Mouse (Mus musculus) G1E (cell line): ENCODE data around the gene Nepn. TPM values are rescaled to one million over a fixed set of nuclear protein-coding genes. Genes with fewer than 3 reads are reported as not detected.

Experiments
- ATAC-seq: 2 replicates; pipeline ENCODE4 v1.8.0; 2016; ENCODE audit warnings: mild to moderate bottlenecking; ENCODE audit not compliant: insufficient number of reproducible peaks, poor library complexity, low FRiP score, severe bottlenecking; ENCODE audit errors: extremely low read depth
- DNase-seq: peaks from one replicate; pipeline ENCODE4 v3.0.0; 2012; ENCODE audit warnings: low spot score
- H3K27me3 ChIP-seq: 2 replicates; pipeline ENCODE4 v1.6.1; 2012; ENCODE audit warnings: mild to moderate bottlenecking, low read length, inconsistent platforms; ENCODE audit not compliant: insufficient read depth
- H3K36me3 ChIP-seq: replicated peaks from 2 replicates; pipeline ENCODE3; 2012; ENCODE audit warnings: mild to moderate bottlenecking, inconsistent platforms
- H3K4me1 ChIP-seq: 2 replicates; pipeline ENCODE4 v1.6.1; 2012; ENCODE audit warnings: low read depth, low read length, inconsistent platforms, mixed read lengths; ENCODE audit not compliant: insufficient read depth
- H3K4me3 ChIP-seq: 2 replicates; pipeline ENCODE4 v1.5.1; 2012; ENCODE audit warnings: low read depth, mild to moderate bottlenecking, inconsistent platforms, low read length, moderate library complexity, mixed read lengths
- H3K9me3 ChIP-seq: replicated peaks from 2 replicates; pipeline ENCODE4 v1.6.1; 2012; ENCODE audit warnings: inconsistent platforms
- CTCF ChIP-seq: IDR thresholded peaks from 2 replicates; pipeline ENCODE4 v1.5.1; 2012; ENCODE audit warnings: low read depth, low read length, inconsistent platforms, mixed read lengths
- GATA1 ChIP-seq: IDR thresholded peaks from 2 replicates; pipeline ENCODE4 v1.6.1; 2012; ENCODE audit warnings: borderline replicate concordance, low read length, inconsistent platforms, mixed read lengths
- GATA2 ChIP-seq: IDR thresholded peaks from 2 replicates; pipeline ENCODE4 v1.6.1; 2012; ENCODE audit warnings: low read depth, low read length, inconsistent platforms, borderline replicate concordance
- POLR2AphosphoS5 ChIP-seq: IDR thresholded peaks from 2 replicates; pipeline ENCODE4 v1.6.1; 2012; ENCODE audit warnings: low read depth, low read length, inconsistent platforms; ENCODE audit not compliant: insufficient replicate concordance
- TAL1 ChIP-seq: conservative IDR thresholded peaks from 2 replicates; pipeline ENCODE4 v1.6.1; 2012; ENCODE audit warnings: low read depth, low read length, inconsistent platforms, mixed read lengths
- polyA plus RNA-seq: library from polyadenylated mRNA; stranded (reverse); fragments of >175 nt; gene quantifications from 2 replicates; pipeline ENCODE4 v1.2.3, GENCODE M21; 2012
- total RNA-seq, 2 experiments: library from RNA; stranded (forward) in 1 of 2; stranded (reverse) in 1 of 2; fragments of 200-1000 nt in 1 of 2; fragments of >200 nt in 1 of 2; fragmentation: Nextera tagmentation in 1 of 2; gene quantifications; 2 replicates each; pipeline ENCODE4 v1.2.3; 2014 to 2017

Gene Nepn
- total and polyA plus RNA-seq, 3 experiments = not detected

DNA sequence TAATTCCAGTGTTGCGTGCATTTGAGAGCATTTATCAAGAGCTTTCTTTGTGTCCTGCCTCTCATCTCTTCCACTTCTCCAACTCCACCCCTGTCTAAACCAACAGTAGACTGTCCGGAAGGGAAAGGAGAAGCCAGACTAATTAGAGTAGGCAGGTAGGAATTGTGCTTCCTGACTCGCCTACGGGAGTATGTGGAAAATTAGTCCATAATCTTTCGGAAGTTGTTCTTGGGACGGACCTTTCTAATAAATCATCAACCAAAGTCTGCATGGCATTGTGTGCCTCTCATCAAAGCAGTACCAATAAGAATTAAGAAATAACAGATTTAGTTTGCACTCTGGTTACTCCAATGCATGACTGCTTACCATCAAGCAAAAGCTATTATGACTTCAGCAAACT lies 5.8 kb upstream of the Nepn start:
- Histone ChIP-seq H3K27me3 (no peaks in the 10 kb centered on the region), H3K36me3 (no peaks in the 10 kb centered on the region), H3K4me3 (peak overlapping the region; percentile 77; the same call in 1 of the 2 replicates), H3K9me3 (no peaks in the 10 kb centered on the region), H3K4me1 (peaks cover 7% of the 10 kb centered on the region; the same call in 1 of the 2 replicates)
- DNase-seq (no peak), ATAC-seq (no peak)
- no peak for TF ChIP-seq POLR2AphosphoS5
- no peak for TF ChIP-seq GATA1
- no peak for TF ChIP-seq TAL1
- TF ChIP-seq CTCF = no peak
- TF ChIP-seq GATA2 = no peak

DNA sequence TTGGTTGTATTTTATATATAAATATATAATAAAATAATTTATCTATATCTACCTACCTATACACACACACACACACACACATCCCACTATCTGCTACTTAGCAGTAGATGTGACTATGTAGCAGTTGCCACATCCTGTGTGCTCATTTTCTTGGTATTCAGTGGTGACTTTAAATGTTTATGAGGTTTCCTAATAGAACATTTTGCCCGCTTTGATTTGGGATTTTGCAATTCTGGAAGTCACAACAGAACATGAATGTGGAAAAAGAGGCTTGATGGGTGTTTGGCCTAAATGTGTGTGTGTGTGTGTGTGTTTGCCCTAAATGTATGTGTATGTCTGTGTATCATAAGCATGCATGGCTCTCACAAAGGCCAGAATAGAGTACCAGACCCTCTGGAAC lies 5.2 kb upstream of the Nepn start:
- no peak for DNase-seq
- TF ChIP-seq TAL1 (no peak), GATA2 (no peak), POLR2AphosphoS5 (no peak), GATA1 (no peak), CTCF (no peak)
- H3K4me3 ChIP-seq = no peak overlapping the region

DNA sequence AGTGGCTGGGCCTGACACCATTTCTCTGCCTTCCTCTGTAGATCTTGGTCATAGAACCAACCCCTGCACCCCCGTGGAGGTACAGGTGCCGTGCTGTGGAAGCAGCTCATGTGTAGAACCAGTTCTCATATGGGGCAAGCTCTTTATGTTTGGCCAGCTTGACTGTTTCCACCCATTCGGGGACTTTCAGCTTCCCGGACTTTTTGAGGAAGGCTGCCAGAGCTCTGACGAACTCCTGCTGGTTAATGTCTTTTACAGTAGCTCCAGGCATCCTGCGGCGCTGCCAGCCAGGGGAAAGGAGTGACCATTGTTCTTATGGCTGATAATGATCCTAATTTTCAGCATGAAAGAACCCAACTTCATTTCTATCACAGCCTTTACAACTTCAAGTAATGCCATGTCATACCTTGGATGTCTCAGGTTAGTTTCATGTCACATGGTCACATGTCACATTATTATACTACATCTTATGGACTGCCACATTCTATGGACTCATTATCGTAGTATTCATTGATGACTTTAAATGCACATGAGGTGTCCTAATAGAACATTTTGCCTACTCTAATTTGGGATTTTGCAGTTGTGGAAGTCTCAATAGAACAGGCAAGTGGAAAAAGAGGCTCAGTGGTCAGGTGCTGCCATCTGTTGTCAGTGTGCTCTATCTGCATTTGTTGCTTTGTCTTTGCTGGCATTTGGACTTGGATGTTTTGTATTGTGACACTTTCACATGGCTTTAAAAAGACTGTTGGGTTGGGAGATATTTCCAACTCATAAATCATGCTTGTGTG lies 3.8 kb upstream of the Nepn start:
- ATAC-seq (no peak), DNase-seq (no peak)
- no peak for TF ChIP-seq POLR2AphosphoS5
- TF ChIP-seq GATA2 = no peak
- TF ChIP-seq TAL1 = no peak
- no peak for TF ChIP-seq CTCF
- no peak for TF ChIP-seq GATA1

More for the DNA sequence above, 5.2 kb upstream of the Nepn start:
- Histone ChIP-seq H3K27me3 (no peaks in the 10 kb centered on the region), H3K4me1 (peaks cover 7% of the 10 kb centered on the region; the same call in 1 of the 2 replicates), H3K36me3 (no peaks in the 10 kb centered on the region), H3K9me3 (no peaks in the 10 kb centered on the region)
- no peak for ATAC-seq

DNA sequence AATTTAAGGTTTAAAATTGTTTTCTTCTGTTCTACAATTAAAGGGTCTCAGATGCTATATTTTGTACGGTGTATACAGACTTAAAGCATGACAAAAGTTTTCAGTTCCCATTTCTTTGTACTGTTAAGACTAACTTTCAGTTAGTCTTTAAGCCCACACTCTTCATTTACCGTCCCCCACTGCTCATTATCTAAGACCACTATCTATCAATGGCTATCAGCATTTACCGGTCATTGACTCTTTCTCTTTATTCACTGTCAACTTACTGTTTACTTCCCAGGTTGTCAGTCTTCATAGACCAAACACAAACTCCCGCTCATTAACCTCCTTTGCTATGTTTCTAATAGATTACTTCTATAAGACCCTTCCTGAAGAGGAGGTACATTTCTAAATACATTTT lies 1.6 kb upstream of the Nepn start:
- no peaks in the 10 kb centered on the region for H3K36me3 ChIP-seq
- H3K9me3 ChIP-seq = no peaks in the 10 kb centered on the region
- H3K4me3 ChIP-seq = no peak overlapping the region
- no peaks in the 10 kb centered on the region for H3K27me3 ChIP-seq
- ATAC-seq (no peak), DNase-seq (no peak)
- TF ChIP-seq GATA1 (no peak), GATA2 (no peak), POLR2AphosphoS5 (no peak), CTCF (no peak), TAL1 (no peak)
- peaks cover 7% of the 10 kb centered on the region; the same call in 1 of the 2 replicates for H3K4me1 ChIP-seq

More for the DNA sequence above, 3.8 kb upstream of the Nepn start:
- no peak overlapping the region for H3K4me3 ChIP-seq
- H3K36me3 ChIP-seq = no peaks in the 10 kb centered on the region
- H3K9me3 ChIP-seq = no peaks in the 10 kb centered on the region
- peaks cover 7% of the 10 kb centered on the region; the same call in 1 of the 2 replicates for H3K4me1 ChIP-seq
- no peaks in the 10 kb centered on the region for H3K27me3 ChIP-seq

DNA sequence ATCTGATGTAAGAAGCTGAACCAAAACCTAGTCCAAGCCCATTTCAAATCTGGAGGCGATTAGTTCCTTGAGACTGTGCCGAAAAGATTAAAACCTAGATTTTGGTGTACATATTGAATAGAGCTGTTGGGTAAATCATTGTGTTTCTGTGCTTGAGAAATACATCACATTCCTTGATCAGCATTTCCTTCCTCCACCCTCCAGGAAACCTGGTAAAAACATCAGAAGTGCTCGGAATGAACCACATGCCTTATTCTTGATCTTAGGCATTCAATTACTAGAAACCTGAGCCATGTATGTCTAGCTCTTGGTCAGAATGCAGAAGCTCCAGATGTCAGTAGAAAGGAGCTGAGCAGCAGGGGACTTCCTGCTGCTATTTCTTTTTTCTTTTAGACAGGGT lies 666 bp downstream of the Nepn start:
- no peak for ATAC-seq
- TF ChIP-seq GATA1 = no peak
- TF ChIP-seq GATA2 = no peak
- TF ChIP-seq CTCF = no peak
- TF ChIP-seq TAL1 = no peak
- TF ChIP-seq POLR2AphosphoS5 = no peak
- Histone ChIP-seq H3K36me3 (no peaks in the 10 kb centered on the region), H3K9me3 (no peaks in the 10 kb centered on the region), H3K27me3 (no peaks in the 10 kb centered on the region), H3K4me1 (no peaks in the 10 kb centered on the region), H3K4me3 (no peak overlapping the region)
- DNase-seq = no peak

DNA sequence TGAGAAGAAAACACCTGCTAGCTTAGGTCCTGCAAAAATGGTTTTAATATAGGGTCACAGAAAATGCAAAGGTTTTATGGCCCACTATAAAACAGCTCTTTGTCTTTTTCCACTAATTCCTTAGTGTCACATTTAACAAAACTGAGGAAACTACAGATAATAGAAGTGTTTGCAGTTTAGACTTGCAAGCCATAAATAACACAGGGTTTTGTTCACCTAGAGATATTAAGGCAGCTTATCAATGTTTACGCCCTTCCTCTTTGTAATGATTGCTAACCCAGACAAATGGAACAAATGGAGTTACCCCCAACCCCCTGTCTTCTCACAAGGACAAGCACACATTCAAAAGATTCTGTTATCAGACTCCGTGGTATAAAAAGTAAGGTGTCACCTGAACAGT lies 2.4 kb downstream of the Nepn start:
- TF ChIP-seq GATA1 = no peak
- TF ChIP-seq TAL1 = no peak
- no peak for TF ChIP-seq POLR2AphosphoS5
- no peak for TF ChIP-seq CTCF
- no peak for TF ChIP-seq GATA2
- no peaks in the 10 kb centered on the region for H3K27me3 ChIP-seq

More for the DNA sequence above, 2.4 kb downstream of the Nepn start:
- DNase-seq (no peak), ATAC-seq (no peak)
- Histone ChIP-seq H3K4me3 (no peak overlapping the region), H3K4me1 (no peaks in the 10 kb centered on the region), H3K36me3 (no peaks in the 10 kb centered on the region), H3K9me3 (no peaks in the 10 kb centered on the region)
